Mouse (Mus musculus) activated CD4-positive, CD25-positive, alpha-beta regulatory T cell (primary cell): Measurements from ENCODE around the gene Olfr694. TPM values are rescaled to one million over a fixed set of nuclear protein-coding genes. Genes with fewer than 3 reads are reported as not detected.

Source experiments
- polyA plus RNA-seq, 2 experiments: library from polyadenylated mRNA; unstranded; fragments of 100-300 nt; shearing (Covaris generic); gene quantifications; one replicate each; pipeline ENCODE4 v1.2.1; 2017

Olfr694 gene
- not detected for polyA plus RNA-seq

DNA sequence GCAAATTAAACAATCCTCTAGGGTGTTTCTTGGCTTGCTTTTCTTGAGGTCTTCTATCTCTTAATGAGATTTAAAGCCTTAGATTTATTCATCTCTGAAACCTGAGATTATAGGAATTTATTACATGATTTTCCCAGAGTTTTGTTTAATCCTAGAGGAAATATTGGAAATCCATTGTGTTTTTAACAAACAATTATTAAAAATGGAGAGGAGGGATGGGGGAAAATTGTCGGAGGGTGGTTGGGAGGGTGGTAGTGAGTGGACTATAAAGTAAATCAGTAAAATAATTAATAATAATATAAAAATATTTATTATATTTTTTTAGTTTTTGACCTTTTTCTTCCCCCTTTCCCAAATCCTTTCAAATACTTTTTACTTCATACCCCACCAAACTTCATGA is at the start of gene Olfr694:
Gene Olfr694, minus strand, starts transcription at position 101 of the 400 bp plus-strand sequence.

DNA sequence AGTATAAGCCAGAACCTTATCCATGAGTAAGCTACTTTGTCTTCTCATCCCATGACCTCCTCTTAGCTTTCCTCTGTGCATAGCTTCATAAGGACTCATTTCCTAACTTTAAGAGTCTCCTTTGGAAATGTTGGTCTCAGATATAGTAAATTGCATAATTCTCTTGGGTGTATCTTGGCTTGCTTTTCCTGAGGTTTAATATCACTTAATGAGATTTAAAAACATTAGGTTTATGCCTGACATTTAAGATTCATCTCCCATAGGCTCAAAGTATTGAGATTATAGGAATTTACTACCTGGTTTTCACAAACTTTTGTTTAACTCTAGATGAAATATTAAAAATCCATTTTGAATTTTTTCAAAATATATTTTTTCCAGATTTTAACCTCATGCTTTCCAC is 24.7 kb upstream of the Olfr694 start, which contains the start of gene Olfr695:
Gene Olfr695, minus strand, starts transcription at position 101 of the 400 bp plus-strand sequence.

DNA sequence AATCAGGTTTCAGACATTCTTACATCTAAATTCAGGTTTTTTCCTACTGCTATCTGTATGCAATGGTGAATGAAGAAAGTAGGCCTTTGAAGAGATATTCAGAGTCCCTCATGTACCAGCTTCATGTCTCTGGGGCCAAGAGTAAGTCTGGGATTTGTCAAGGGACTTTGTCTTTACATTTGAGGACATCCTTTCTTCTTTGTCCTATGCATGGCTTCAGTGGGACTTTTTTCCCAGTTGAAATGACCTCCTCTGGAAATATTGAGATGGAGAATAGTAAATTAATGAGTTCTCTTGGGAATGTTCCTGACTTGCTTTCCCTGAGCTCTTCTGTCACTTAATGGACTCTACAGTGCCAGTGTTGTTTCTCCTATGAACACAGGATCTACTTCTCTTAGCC is 11.1 kb downstream of the Olfr694 start, which contains the start of gene Olfr693:
Gene Olfr693, minus strand, starts transcription at position 101 of the 400 bp plus-strand sequence.

Other genes with a start within 250 kb of the Olfr694 start
- gene Olfr693, start 11.2 kb downstream of the Olfr694 start, polyA plus RNA-seq = not detected
- not detected for gene Olfr695, start 24.6 kb upstream of the Olfr694 start, polyA plus RNA-seq
- gene Olfr697, start 50.6 kb upstream of the Olfr694 start, polyA plus RNA-seq = not detected
- gene Olfr698, start 63.6 kb upstream of the Olfr694 start, polyA plus RNA-seq = not detected
- under 1 TPM; 0.05 to 0.18 TPM for gene Olfr699, start 101.4 kb upstream of the Olfr694 start, polyA plus RNA-seq
- gene Olfr700, start 117.0 kb upstream of the Olfr694 start, polyA plus RNA-seq = not detected
- not detected for gene Olfr701, start 122.3 kb upstream of the Olfr694 start, polyA plus RNA-seq
- gene Olfr702, start 142.1 kb upstream of the Olfr694 start, polyA plus RNA-seq = not detected
- gene Olfr703, start 151.5 kb upstream of the Olfr694 start, polyA plus RNA-seq = not detected
- under 1 TPM in 1 of 2 experiments, not detected in 1; 0.09 TPM for gene Olfr704, start 171.4 kb upstream of the Olfr694 start, polyA plus RNA-seq
- under 1 TPM in 1 of 2 experiments, not detected in 1; 0.41 TPM for gene Olfr705, start 185.1 kb upstream of the Olfr694 start, polyA plus RNA-seq
- not detected for gene Olfr706, start 196.3 kb upstream of the Olfr694 start, polyA plus RNA-seq
- not detected for gene Olfr707, start 209.4 kb upstream of the Olfr694 start, polyA plus RNA-seq
- gene Olfr1532-ps1, start 216.2 kb upstream of the Olfr694 start, polyA plus RNA-seq = under 1 TPM in 1 of 2 experiments, not detected in 1; 0.28 TPM
- gene Olfr709-ps1, start 240.4 kb upstream of the Olfr694 start, polyA plus RNA-seq = under 1 TPM in 1 of 2 experiments, not detected in 1; 0.42 TPM